Mouse (Mus musculus) stomach, embryonic 16.5 days (tissue): ENCODE measurements around the gene Krt39. TPM values are rescaled to one million over a fixed set of nuclear protein-coding genes. Genes with fewer than 3 reads are reported as not detected.

ENCODE experiments used
- ATAC-seq: fragments of 200-750 bp; cut with Nextera tagmentation; 2 replicates; pipeline ENCODE4 v1.8.0; 2017; ENCODE audit warnings: moderate number of reproducible peaks, moderate TSS enrichment; ENCODE audit not compliant: insufficient read depth, low FRiP score
- H3K27ac ChIP-seq: fragments of 300-500 bp; sonication (generic); 2 replicates; pipeline ENCODE4 v1.5.1; 2014; ENCODE audit warnings: low read length
- H3K27me3 ChIP-seq: fragments of 300-500 bp; sonication (generic); 2 replicates; pipeline ENCODE4 v1.6.1; 2014; ENCODE audit warnings: low read length, control low read depth, mixed read lengths; ENCODE audit not compliant: control insufficient read depth, insufficient read depth
- H3K36me3 ChIP-seq: fragments of 300-500 bp; sonication (generic); 2 replicates; pipeline ENCODE4 v1.6.1; 2014; ENCODE audit warnings: low read length; ENCODE audit not compliant: control insufficient read depth, insufficient read depth
- H3K4me1 ChIP-seq: fragments of 300-500 bp; sonication (generic); 2 replicates; pipeline ENCODE4 v1.6.1; 2014; ENCODE audit warnings: low read length, control low read depth, mixed read lengths; ENCODE audit not compliant: control insufficient read depth, insufficient read depth
- H3K4me2 ChIP-seq: fragments of 300-500 bp; sonication (generic); 2 replicates; pipeline ENCODE4 v1.6.1; 2014; ENCODE audit warnings: low read depth, low read length, mixed read lengths
- H3K4me3 ChIP-seq: fragments of 300-500 bp; sonication (generic); replicated peaks from 2 replicates; pipeline ENCODE4 v1.5.1; 2014; ENCODE audit warnings: mild to moderate bottlenecking, low read length
- H3K9ac ChIP-seq: fragments of 300-500 bp; sonication (generic); 2 replicates; pipeline ENCODE4 v1.6.1; 2014; ENCODE audit warnings: low read length
- H3K9me3 ChIP-seq: fragments of 300-500 bp; sonication (generic); replicated peaks from 2 replicates; pipeline ENCODE4 v1.6.1; 2016; ENCODE audit warnings: low read length, control low read depth; ENCODE audit not compliant: control insufficient read depth
- WGBS: fragments of 180-500 bp; shearing (Covaris S2); extraction: QIAGEN DNeasy Blood & Tissue Kit; methylation state at CpG from one replicate; pipeline ENCODE4 v1.1.7; 2014; 5-methylcytosine and 5-hydroxymethylcytosine counted together
- polyA plus RNA-seq: library from polyadenylated mRNA; unstranded; fragments of >200 nt; fragmentation: Nextera tagmentation; extraction: Ambion mirVana; gene quantifications from 2 replicates; pipeline ENCODE4 v1.2.1, GENCODE M21; 2015

Gene Krt39
- polyA plus RNA-seq, 1 experiment from 2014 or later: not detected

GRCm38 (mm10) chr11:99489233-99489632 lies 31.9 kb downstream of the Krt39 start:
- H3K4me3 ChIP-seq: no peak overlapping the region
- H3K9me3 ChIP-seq: no peaks in the 10 kb centered on the region
- 41% methylated on average over 3 of the region's 3 CpGs for WGBS
- no peaks in the 10 kb centered on the region for H3K36me3 ChIP-seq
- no peak overlapping the region for H3K9ac ChIP-seq
- peak; percentile 79; the same call in 1 of the 2 replicates for ATAC-seq
- H3K4me1 ChIP-seq: peaks cover 8% of the 10 kb centered on the region; the same call in 1 of the 2 replicates
- no peaks in the 10 kb centered on the region for H3K27me3 ChIP-seq
- peak overlapping the region; percentile 50 for H3K4me2 ChIP-seq
- H3K27ac ChIP-seq: peak overlapping the region; percentile 96

GRCm38 (mm10) chr11:99474981-99475380 lies 46.2 kb downstream of the Krt39 start:
- no peaks in the 10 kb centered on the region for H3K9me3 ChIP-seq
- H3K27me3 ChIP-seq: no peaks in the 10 kb centered on the region
- no peaks in the 10 kb centered on the region for H3K36me3 ChIP-seq
- ATAC-seq: no peak
- WGBS: 60% methylated on average over 3 of the region's 3 CpGs
- no peaks in the 10 kb centered on the region for H3K4me1 ChIP-seq
- no peak overlapping the region for H3K4me2 ChIP-seq
- no peak overlapping the region for H3K27ac ChIP-seq
- no peak overlapping the region for H3K9ac ChIP-seq
- H3K4me3 ChIP-seq: no peak overlapping the region

- ATAC-seq: peak; percentile 50; the same call in 1 of the 2 replicates
- 55% methylated on average over 6 of the region's 6 CpGs for WGBS
- no peak overlapping the region for H3K9ac ChIP-seq
- no peak overlapping the region for H3K4me2 ChIP-seq
- no peaks in the 10 kb centered on the region for H3K27me3 ChIP-seq
- no peaks in the 10 kb centered on the region for H3K9me3 ChIP-seq
- H3K4me1 ChIP-seq: peaks cover 5% of the 10 kb centered on the region; the same call in 1 of the 2 replicates
- no peak overlapping the region for H3K4me3 ChIP-seq
- no peak overlapping the region for H3K27ac ChIP-seq
- H3K36me3 ChIP-seq: no peaks in the 10 kb centered on the region
These were observed 47.7 kb downstream of the Krt39 start for GRCm38 (mm10) chr11:99473433-99473832.

- Histone ChIP-seq H3K4me3 (no peak overlapping the region), H3K36me3 (no peaks in the 10 kb centered on the region), H3K4me2 (no peak overlapping the region), H3K4me1 (peaks cover 8% of the 10 kb centered on the region), H3K9ac (no peak overlapping the region), H3K9me3 (no peaks in the 10 kb centered on the region), H3K27me3 (no peaks in the 10 kb centered on the region), H3K27ac (no peak overlapping the region)
- 72% methylated on average over 4 of the region's 4 CpGs for WGBS
- ATAC-seq: no peak
These were observed 48.7 kb downstream of the Krt39 start for GRCm38 (mm10) chr11:99472405-99472804.

GRCm38 (mm10) chr11:99471946-99472345 lies 49.2 kb downstream of the Krt39 start:
- Histone ChIP-seq H3K4me2 (no peak overlapping the region), H3K9ac (no peak overlapping the region), H3K27ac (no peak overlapping the region), H3K4me3 (no peak overlapping the region), H3K27me3 (no peaks in the 10 kb centered on the region), H3K9me3 (no peaks in the 10 kb centered on the region), H3K4me1 (peaks cover 8% of the 10 kb centered on the region), H3K36me3 (no peaks in the 10 kb centered on the region)
- ATAC-seq: no peak
- 86% methylated on average over 6 of the region's 6 CpGs for WGBS

- Histone ChIP-seq H3K27ac (peak overlapping the region; percentile 76; the same call in 1 of the 2 replicates), H3K9me3 (no peaks in the 10 kb centered on the region), H3K4me1 (peaks cover 15% of the 10 kb centered on the region), H3K36me3 (no peaks in the 10 kb centered on the region), H3K4me3 (no peak overlapping the region), H3K27me3 (no peaks in the 10 kb centered on the region), H3K9ac (no peak overlapping the region), H3K4me2 (no peak overlapping the region)
- no peak for ATAC-seq
- 32% methylated on average over 4 of the region's 4 CpGs for WGBS
These were observed 51.9 kb downstream of the Krt39 start for GRCm38 (mm10) chr11:99469228-99469627.

- WGBS: 59% methylated on average over 11 of the region's 11 CpGs
- Histone ChIP-seq H3K4me1 (peaks cover 15% of the 10 kb centered on the region), H3K4me3 (no peak overlapping the region), H3K4me2 (no peak overlapping the region), H3K27ac (peak overlapping the region; percentile 76), H3K27me3 (no peaks in the 10 kb centered on the region), H3K9me3 (no peaks in the 10 kb centered on the region), H3K36me3 (no peaks in the 10 kb centered on the region), H3K9ac (no peak overlapping the region)
- peak; percentile 69; the same call in 1 of the 2 replicates for ATAC-seq
These were observed 52.6 kb downstream of the Krt39 start for GRCm38 (mm10) chr11:99468566-99468965.

- H3K36me3 ChIP-seq: no peaks in the 10 kb centered on the region
- peak overlapping the region; percentile 70 for H3K27ac ChIP-seq
- ATAC-seq: no peak
- no peaks in the 10 kb centered on the region for H3K27me3 ChIP-seq
- H3K4me1 ChIP-seq: peaks cover 15% of the 10 kb centered on the region
- WGBS: 16% methylated on average over 7 of the region's 7 CpGs
- no peak overlapping the region for H3K9ac ChIP-seq
- no peaks in the 10 kb centered on the region for H3K9me3 ChIP-seq
- no peak overlapping the region for H3K4me3 ChIP-seq
- H3K4me2 ChIP-seq: no peak overlapping the region
These were observed 54.8 kb downstream of the Krt39 start for GRCm38 (mm10) chr11:99466316-99466715.

GRCm38 (mm10) chr11:99464836-99465235 lies 56.3 kb downstream of the Krt39 start:
- Histone ChIP-seq H3K36me3 (no peaks in the 10 kb centered on the region), H3K4me2 (no peak overlapping the region), H3K27ac (no peak overlapping the region), H3K4me3 (no peak overlapping the region), H3K9ac (no peak overlapping the region), H3K9me3 (no peaks in the 10 kb centered on the region), H3K27me3 (no peaks in the 10 kb centered on the region), H3K4me1 (peaks cover 15% of the 10 kb centered on the region)
- ATAC-seq: no peak
- 4% methylated on average over 5 of the region's 5 CpGs for WGBS
